Mouse (Mus musculus) kidney, adult 8-10 months (tissue): ENCODE results near the gene Zbtb21.

Experiments used
- DNase-seq, 2 experiments: peaks; one replicate each; pipeline ENCODE4 v3.0.0; 2022

The Zbtb21 gene

DNA sequence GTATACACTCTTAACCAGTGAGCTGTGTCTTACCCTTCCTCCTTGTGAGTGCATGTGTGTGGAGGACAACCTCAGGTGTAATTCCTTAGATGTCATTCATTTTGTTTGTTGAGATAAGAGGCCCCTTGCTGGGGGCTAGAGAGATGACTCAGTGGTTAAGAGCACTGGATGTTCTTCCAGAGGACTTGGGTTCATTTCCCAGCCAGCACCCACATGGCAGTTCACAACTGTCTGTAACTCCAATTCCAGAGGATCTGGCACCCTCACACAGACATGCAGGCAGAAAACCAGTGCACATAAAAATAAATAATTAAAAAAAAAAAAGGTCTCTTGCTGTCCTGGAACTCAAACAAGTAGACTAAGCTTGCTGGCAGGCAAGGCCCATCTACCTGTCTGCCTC is 20.6 kb downstream of the Zbtb21 start:
- no peak for DNase-seq

DNA sequence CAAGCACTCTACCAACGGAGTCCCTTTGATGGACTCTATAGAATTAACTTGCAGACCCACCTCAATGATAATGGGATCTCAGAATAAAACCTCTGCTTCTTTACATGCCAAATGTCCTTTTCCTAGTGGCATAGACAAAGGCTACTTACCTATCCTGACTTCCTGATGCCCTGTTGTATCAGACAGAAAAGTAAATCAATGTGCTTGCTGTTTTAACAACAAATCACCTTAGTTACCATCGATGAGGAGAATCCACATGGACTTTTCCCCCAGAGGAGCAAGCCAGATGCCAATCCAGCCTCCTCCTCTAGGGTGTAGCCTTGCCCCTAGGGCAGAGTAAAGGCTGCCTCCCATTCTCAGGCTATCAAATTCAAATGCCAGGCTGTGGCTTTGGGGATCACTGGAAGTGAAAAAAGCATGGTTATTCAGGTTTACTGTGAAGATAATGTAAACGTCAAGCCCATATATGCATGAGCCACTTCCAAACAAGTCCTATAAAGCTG is 21.9 kb downstream of the Zbtb21 start:
- no peak for DNase-seq

DNA sequence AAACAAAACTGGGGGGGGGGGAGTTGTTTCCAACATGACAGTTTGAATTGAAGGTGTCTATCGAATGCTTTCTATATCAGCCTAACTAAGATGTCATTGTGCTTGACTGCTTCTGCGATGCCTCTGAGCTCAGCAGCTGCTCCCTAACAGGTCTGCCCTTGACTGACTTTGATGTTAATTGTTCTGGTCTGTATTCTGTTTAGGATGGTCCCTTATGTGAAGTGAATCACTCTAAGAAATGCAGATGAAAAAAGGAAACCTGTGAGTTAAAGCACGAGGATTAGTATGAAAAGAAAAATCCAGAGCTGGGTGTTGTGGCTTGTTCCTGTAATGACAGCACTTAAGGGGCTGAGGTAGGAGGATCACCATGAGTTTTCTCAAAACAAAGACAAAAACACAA is 26.6 kb downstream of the Zbtb21 start:
- DNase-seq = no peak

DNA sequence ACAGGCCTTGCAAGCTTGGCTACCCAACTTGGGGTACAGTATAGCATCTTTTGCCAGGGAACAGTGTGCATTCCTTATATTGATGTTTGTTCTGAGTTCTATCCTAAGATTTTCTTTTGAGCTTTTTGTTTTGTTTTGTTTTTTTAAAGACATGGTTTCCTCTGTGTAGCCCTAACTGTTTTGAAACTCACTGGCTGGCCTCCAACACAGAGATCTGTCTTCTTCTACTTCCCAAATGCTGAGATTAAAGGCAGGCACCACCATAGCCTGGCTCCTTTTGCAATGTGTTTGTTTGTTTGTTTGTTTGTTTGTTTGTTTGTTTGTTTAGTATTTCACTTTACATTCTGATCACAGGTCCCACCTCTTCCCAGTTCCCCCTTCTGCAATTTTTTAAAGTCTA is 32.2 kb downstream of the Zbtb21 start:
- DNase-seq = no peak

DNA sequence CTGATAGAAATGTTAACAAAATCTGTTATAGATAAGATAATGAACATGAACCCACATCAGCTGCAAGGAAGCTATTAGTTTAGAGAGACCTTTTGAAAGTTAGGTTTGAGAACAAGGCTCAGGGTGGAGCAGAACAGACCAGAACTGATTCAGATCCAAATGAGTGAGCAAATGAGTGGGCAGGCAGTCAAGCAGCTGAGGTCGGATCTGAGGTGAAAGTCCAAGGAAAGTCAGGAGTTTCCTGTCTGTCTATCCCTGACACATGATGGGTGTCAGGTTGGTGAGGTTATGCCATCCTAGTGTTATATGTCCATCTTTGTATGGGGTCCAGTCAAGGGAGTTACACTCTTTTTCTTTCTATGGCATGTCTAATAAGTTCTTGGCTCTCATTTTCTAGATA is 32.9 kb downstream of the Zbtb21 start:
- DNase-seq = peak; percentile 57 to 71

DNA sequence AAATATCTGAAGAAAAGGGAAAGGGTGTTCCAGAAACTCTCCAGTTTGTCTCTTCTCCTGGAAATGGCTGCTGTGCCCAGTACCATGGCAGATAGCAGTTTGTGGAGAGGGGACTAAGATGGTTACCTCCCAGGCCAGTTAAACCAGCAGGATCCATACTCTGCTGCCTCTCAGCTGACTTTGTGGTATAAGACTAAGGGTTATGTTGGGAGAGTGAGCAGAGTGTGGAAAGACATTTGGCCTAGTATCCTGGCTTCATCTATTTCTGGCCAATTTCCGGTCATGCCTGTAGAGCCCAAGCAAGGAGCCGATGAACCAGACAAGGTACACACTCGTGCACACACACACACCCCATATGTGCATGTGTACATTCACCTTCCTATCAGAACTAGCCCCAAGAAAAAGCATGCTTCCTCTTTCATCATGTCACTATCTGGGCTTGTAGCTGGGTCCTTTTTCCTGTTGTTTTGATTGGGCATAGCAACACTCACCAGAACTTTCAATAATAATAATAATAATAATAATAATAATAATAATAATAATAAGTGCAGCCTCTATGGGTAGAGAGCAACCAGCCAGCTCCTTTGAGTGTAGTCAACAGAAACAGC is 35.0 kb downstream of the Zbtb21 start:
- no peak for DNase-seq

DNA sequence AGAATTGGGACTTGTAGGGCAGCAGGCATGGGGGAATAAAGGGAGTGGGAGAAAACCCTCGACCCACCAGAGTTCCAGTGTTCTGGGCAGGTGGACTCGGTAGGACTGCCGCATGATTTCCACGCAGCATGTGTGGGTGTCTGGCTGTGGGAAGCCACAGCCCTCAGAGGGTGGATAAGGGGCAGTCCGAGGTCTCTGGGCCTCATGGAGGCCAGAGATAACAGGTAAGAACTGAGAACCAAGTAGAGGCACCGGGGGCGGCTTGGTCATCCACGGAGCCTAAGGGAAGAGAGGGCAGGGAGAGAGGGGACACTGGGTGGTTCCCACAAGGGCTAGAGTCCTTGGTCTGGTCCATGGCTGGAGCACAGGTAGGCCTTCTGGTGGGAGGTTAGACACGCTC is 36.0 kb downstream of the Zbtb21 start:
- DNase-seq = no peak

DNA sequence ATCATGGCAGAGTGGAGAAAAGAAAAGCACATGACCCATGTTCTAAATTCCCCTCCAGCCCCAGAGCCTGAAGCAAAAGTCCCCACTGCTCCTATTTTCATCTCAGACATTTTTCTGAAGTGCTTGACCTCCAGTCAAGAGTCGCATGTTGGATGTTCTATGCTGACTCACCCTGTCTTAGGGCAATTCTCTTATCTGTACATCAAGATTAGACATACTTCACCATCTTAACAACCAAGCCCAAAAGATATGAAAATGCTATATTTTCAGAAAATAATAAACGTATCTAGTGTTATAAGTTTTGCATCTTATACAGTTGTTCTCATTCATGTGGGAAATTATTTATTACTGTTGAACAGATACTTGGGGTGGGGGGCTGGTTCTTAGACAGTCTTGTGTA is 36.7 kb downstream of the Zbtb21 start:
- DNase-seq = no peak

DNA sequence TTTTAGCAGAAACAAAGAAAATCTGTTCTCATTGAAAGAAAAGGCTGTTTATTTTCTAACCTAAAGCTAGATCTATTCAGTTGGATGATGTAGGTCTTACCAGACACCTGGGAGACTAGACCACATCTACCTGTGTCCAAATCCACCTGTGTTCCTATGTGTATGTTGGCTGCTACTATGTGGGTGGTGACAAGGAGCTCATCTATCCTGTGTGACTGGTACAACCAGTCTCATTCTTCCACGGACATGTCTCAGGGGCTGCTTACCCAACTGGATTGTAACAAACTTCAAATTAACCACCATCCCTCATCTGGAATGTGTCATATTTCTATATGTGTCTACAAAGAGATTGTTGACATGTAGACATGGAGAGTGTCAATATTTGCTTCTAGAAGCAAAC is 38.7 kb downstream of the Zbtb21 start:
- DNase-seq = no peak

DNA sequence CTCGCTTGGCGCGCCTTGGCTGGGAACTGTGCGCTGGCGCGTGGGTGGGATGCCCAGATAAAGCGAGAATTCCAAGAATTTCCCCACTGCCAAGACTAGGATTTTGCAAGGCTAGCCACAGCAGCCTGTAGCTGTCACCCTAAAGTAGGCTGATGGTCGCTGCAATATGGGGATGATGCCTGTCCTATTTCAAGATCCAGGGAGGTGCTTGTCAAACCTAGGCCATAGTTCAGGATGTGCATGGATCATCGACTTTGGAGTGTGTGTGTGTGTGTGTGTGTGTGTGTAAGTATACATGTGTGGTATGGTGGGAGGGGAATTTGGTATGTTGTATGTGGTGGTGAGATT is 39.7 kb downstream of the Zbtb21 start:
- no peak for DNase-seq

DNA sequence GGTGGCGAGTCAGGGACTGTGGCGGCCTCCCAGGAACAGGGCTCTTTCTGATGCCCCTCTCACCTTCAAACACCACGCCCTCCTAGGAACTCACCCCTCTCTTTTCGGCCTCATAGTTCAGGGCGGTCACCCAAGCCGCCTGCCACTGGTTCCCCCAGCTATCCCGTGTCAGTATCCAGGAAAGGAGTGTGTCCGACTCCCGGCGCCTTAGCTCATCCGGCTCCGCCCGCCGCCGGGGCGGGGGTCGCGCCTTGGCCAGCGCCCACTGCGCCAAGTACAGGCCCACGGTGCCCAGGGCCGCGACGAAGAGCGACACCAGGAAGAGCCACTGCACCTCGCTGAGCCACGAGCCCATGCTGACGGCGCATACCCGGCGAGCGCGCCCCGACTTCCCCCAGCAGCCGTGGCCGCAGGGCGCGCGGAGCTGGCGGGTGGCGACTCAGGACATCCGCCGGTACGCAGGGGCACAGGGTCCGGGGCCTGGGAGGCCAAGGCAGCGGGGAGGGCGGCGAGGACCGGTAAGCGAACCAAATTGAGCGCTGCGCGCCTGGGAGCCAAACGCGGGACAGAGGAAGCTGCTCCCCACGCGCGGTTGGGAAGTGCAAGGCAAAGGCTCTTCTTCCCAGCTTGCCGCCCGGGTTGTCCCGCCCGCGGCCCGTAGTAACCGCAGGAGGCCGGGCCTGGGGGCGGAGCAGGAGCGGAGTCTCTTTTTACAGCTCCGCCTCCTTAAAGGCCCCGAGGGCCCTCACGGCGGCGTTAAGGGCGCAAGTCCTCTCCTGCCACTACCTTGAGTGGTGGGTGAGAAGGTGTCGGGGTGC is 40.3 kb downstream of the Zbtb21 start:
- DNase-seq = peak; percentile 86 to 90

DNA sequence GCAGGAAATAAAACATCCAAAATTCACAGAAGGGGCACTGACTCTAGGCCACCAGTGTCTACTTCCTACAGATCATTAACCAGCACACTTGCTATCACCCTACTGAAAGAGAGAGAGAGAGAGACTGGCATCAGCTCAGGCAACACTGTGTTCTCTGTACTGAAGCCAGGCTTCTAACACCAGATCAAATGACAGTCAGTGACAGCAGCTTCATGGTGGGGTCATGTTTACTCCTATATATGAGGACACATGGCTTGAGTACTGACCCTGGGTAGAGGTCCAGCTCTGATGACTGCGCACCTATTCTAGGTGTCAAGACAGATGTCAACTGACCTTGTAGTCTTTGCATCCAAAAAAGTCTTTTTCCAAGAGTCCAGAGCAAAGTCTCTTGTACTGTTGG is 41.8 kb downstream of the Zbtb21 start:
- peak in 1 of 2 experiments; percentile 25 for DNase-seq

DNA sequence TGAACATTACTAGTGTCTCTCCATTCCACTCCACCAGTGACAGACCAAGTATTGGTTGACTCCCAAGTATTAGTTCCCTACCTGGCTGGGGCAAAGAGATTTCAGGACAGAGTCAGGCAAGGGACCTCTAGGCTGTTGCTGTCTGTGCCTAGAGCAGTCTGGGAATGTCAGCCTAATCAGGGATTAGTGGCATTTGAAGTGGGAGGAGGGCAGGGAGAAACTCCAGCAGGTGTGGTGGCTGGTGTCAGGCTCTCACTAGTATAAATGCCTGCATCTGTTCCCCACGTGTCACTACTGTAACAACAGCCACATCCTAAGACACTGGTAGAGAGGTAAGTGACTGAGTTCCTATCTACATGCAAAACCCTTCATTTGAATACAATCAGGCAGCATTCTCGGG is 42.6 kb downstream of the Zbtb21 start:
- no peak for DNase-seq

DNA sequence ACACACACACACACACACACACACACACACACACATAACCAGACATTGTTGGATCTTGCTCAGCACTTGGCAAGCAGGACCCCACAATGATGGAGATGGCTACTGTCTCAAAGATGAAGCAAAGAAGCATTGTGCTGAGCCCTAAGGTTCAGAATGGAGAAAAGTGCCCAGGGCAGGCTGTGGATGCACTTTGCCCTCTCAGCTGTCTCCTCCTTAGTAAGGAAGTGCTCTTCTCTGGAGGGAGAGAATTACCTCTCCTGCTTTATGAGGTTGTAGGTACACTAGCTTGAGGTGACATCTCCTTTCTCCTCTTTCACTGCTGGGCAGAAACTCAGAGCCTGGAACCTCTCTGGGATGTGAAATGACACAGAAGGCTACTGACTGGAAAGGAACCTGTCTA is 49.5 kb downstream of the Zbtb21 start:
- DNase-seq = peak in 1 of 2 experiments; percentile 30

DNA sequence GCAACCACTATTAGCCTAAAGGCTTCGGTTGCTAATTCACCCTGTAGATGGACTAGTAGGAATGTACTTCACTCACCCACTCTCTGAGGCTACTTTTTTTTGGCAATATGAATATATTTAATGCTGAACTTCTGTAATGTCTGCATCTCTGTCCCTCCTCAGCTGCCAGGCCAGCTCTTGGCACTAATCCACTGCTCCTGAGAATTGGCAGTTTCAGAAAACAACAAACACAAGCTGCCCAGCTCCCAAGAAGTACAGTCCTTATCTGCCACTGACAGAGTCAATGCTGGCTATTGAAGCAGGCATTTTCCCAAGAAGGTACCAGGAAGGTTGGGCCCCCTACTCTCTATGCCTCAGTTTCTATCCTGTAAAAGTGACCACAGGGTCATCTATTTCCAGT is 53.1 kb downstream of the Zbtb21 start:
- DNase-seq = no peak

DNA sequence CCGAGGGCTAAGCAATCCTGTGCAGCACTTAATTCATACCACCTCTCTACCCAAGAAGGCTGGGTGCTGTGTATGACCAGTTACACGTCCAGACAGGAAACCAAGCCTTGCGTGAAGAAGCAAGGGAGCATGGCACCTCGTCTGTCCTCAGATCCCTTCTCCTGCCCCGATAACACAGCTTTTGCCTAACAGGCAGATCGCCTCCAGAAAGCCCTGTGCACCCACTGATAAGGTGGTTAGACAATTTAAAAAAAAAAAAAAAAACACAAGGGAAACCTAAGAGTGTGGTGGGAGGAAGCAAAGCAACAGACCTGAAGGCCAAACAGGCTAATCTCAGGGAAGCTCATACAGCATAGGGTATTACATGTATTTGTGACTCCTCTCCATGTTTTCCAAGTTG is 54.9 kb downstream of the Zbtb21 start:
- no peak for DNase-seq

DNA sequence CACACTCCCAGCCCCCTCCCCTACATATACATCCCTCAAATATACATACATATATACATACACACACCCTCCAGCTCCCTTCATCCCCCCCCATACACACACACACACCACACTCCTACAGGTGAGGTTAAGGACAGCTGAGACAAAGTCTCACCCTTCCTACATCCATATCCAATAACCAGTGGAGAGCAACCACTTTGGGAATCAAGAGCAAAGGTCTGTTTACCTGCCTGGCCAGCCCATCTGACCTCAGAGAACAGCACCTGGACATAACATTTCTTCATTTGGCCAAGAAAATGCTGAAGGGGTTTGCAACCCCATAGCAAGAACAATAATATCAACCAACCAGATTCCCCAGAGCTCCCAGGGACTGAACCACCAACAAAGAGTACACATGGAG is 56.1 kb downstream of the Zbtb21 start:
- no peak for DNase-seq

DNA sequence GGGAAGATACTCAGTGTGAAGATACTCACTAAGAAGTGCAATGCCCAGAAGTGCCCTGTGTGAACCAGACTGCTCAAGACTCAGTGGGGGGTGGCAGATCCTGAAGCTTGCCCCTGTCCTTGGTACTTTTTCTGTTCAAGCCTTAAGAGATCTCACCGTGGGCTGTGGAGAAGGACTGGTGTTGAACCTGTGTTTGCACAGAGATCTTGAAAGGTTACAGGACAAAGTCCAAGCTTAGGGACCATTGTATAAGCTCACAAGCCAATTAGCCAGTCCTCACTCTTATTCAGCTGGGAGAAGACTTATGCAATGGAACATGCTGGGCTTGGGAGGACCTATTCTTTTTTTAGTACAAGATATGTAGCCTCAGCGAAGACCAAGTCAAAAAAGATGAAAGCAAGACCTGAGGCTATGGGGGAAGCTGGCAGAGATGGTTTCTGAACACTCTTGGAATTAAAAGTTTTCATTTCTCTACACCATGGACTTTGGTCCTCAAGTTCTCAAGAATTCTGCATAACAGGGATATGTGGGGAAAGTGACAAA is 56.9 kb downstream of the Zbtb21 start:
- DNase-seq = no peak

DNA sequence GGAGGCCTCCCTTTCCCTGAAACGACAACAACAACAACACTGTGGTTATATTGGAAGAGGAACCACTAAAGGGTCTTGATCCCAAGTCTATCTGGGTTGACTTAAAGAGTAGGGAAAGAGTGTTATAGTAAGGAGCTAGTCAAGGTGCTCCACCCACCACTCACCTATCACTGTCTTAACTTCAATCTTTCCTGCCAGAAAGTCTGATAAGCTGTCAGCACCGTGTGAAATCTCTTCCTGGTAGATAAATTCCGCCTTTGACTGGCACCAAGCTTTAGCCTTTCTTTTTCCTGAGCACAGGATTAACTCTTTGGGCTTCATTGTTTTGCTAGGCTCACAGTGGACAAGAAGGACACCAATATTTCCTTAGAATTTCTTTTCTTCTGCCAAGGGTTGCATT is 58.4 kb downstream of the Zbtb21 start:
- no peak for DNase-seq

DNA sequence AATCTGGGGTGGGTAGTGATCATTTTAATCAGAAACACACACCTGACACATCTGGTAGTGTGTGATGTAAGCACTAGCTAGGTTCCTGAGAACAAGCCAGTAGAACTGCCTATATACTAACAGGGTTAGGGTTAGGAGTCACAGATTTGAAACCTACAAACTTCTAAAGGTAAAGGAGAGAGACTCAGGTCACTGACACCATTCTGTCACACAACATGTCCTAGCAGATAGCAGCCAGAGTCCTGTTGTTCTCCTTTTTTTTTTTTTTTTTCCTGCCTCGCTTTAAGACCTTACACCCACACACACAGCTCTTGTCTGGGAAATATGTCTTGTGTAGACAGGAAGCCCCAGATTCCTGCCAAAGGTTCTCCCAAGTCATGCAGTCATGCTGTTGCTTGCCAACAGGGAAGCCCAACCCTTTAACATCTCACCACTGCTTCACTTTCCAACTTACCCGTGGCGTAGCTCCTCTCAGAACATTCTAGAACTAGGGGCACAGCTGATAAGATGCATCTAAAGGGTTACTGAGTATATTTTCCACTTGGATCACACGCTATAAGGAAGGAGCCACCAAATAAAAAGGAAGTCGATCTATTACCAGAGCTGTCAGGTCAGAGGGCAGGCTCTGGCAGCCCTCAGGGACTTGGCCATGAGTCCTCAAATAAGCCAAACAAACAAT is 64.9 kb downstream of the Zbtb21 start:
- peak; percentile 44 to 70 for DNase-seq
